Mouse (Mus musculus): Measurements from ENCODE around the gene Pde4dip. TPM values are rescaled to one million over a fixed set of nuclear protein-coding genes. Genes with fewer than 3 reads are reported as not detected.

Gene Pde4dip
- polyA plus RNA-seq, 1 experiment from 2014 or later: 67.6 TPM

GRCm38 (mm10) chr3:97690590-97690989 lies 197.9 kb downstream of the Pde4dip start:
- H3K36me3 ChIP-seq: peaks cover 7% of the 10 kb centered on the region; the same call in 1 of the 2 replicates
- 71% methylated on average over 7 of the region's 7 CpGs for WGBS

GRCm38 (mm10) chr3:97689289-97689688 lies 199.2 kb downstream of the Pde4dip start:
- WGBS: 87% methylated on average over 2 of the region's 2 CpGs
- Histone ChIP-seq H3K36me3 (peaks cover 3% of the 10 kb centered on the region; the same call in 1 of the 2 replicates), H3K4me2 (replicated peaks) (no peak overlapping the region), H3K9me3 (no peaks in the 10 kb centered on the region), H3K4me3 (no peak overlapping the region), H3K9ac (replicated peaks) (no peak overlapping the region), H3K4me1 (no peaks in the 10 kb centered on the region), H3K27ac (replicated peaks) (no peak overlapping the region), H3K27me3 (no peaks in the 10 kb centered on the region)
- no peak for ATAC-seq (replicated peaks)

More at GRCm38 (mm10) chr3:97690590-97690989, 197.9 kb downstream of the Pde4dip start:
- H3K4me1 ChIP-seq: no peaks in the 10 kb centered on the region
- H3K27me3 ChIP-seq: no peaks in the 10 kb centered on the region
- no peak for ATAC-seq (replicated peaks)
- no peak overlapping the region for H3K9ac ChIP-seq (replicated peaks)
- H3K4me3 ChIP-seq: no peak overlapping the region
- H3K27ac ChIP-seq (replicated peaks): no peak overlapping the region
- no peak overlapping the region for H3K4me2 ChIP-seq (replicated peaks)
- no peaks in the 10 kb centered on the region for H3K9me3 ChIP-seq

- 88% methylated on average over 4 of the region's 4 CpGs for WGBS
- H3K9ac ChIP-seq (replicated peaks): no peak overlapping the region
- H3K27me3 ChIP-seq: peaks cover 11% of the 10 kb centered on the region; the same call in 1 of the 2 replicates
- no peak overlapping the region for H3K4me2 ChIP-seq (replicated peaks)
- no peak overlapping the region for H3K27ac ChIP-seq (replicated peaks)
- ATAC-seq (replicated peaks): no peak
- H3K4me1 ChIP-seq: peaks cover 13% of the 10 kb centered on the region
- no peak overlapping the region for H3K4me3 ChIP-seq
- H3K36me3 ChIP-seq: no peaks in the 10 kb centered on the region
- no peaks in the 10 kb centered on the region for H3K9me3 ChIP-seq
Measured at GRCm38 (mm10) chr3:97686372-97687117, 202.0 kb downstream of the Pde4dip start.

- Histone ChIP-seq H3K9ac (replicated peaks) (no peak overlapping the region), H3K27me3 (peaks cover 14% of the 10 kb centered on the region; the same call in 1 of the 2 replicates), H3K27ac (replicated peaks) (no peak overlapping the region), H3K4me1 (peaks cover 23% of the 10 kb centered on the region), H3K9me3 (no peaks in the 10 kb centered on the region), H3K4me3 (0 out of 2 replicates have a peak overlapping the region, but pooled peaks have one; percentile 1), H3K4me2 (replicated peaks) (peak overlapping the region; percentile 3; the same call in 1 of the 2 replicates), H3K36me3 (no peaks in the 10 kb centered on the region)
- no peak for ATAC-seq (replicated peaks)
- WGBS: 6% methylated on average over 16 of the region's 16 CpGs
Measured at GRCm38 (mm10) chr3:97683560-97684195, 204.8 kb downstream of the Pde4dip start.

- H3K4me3 ChIP-seq: no peak overlapping the region
- 22% methylated on average over 5 of the region's 5 CpGs for WGBS
- H3K4me1 ChIP-seq: peaks cover 23% of the 10 kb centered on the region
- no peak for ATAC-seq (replicated peaks)
- no peak overlapping the region for H3K27ac ChIP-seq (replicated peaks)
- H3K27me3 ChIP-seq: peaks cover 14% of the 10 kb centered on the region; the same call in 1 of the 2 replicates
- H3K36me3 ChIP-seq: no peaks in the 10 kb centered on the region
- peak overlapping the region; percentile 47; the same call in 1 of the 2 replicates for H3K4me2 ChIP-seq (replicated peaks)
- H3K9me3 ChIP-seq: no peaks in the 10 kb centered on the region
- no peak overlapping the region for H3K9ac ChIP-seq (replicated peaks)
Measured at GRCm38 (mm10) chr3:97682576-97682975, 205.9 kb downstream of the Pde4dip start.

GRCm38 (mm10) chr3:97682159-97682502 lies 206.4 kb downstream of the Pde4dip start:
- 3% methylated on average over 11 of the region's 11 CpGs for WGBS
- H3K4me1 ChIP-seq: peaks cover 23% of the 10 kb centered on the region
- peaks cover 14% of the 10 kb centered on the region; the same call in 1 of the 2 replicates for H3K27me3 ChIP-seq
- peak overlapping the region; percentile 47 for H3K4me2 ChIP-seq (replicated peaks)
- H3K36me3 ChIP-seq: no peaks in the 10 kb centered on the region
- H3K27ac ChIP-seq (replicated peaks): no peak overlapping the region
- H3K4me3 ChIP-seq: peak overlapping the region; percentile 30
- ATAC-seq (replicated peaks): no peak
- no peaks in the 10 kb centered on the region for H3K9me3 ChIP-seq
- H3K9ac ChIP-seq (replicated peaks): no peak overlapping the region

- under 1% methylated on average over 33 of the region's 33 CpGs for WGBS
- Histone ChIP-seq H3K27ac (replicated peaks) (no peak overlapping the region), H3K4me2 (replicated peaks) (peak overlapping the region; percentile 47), H3K4me3 (peak overlapping the region; percentile 30), H3K36me3 (no peaks in the 10 kb centered on the region), H3K9ac (replicated peaks) (peak overlapping the region; percentile 5), H3K27me3 (peaks cover 14% of the 10 kb centered on the region; the same call in 1 of the 2 replicates), H3K4me1 (peaks cover 23% of the 10 kb centered on the region), H3K9me3 (no peaks in the 10 kb centered on the region)
- peak; percentile 42 for ATAC-seq (replicated peaks)
Measured at GRCm38 (mm10) chr3:97681321-97682158, 207.0 kb downstream of the Pde4dip start.

- peak overlapping the region; percentile 5; the same call in 1 of the 2 replicates for H3K9ac ChIP-seq (replicated peaks)
- under 1% methylated on average over 28 of the region's 28 CpGs for WGBS
- H3K27me3 ChIP-seq: peaks cover 14% of the 10 kb centered on the region; the same call in 1 of the 2 replicates
- H3K27ac ChIP-seq (replicated peaks): no peak overlapping the region
- peaks cover 23% of the 10 kb centered on the region for H3K4me1 ChIP-seq
- peak overlapping the region; percentile 30 for H3K4me3 ChIP-seq
- no peaks in the 10 kb centered on the region for H3K36me3 ChIP-seq
- ATAC-seq (replicated peaks): peak; percentile 87
- H3K9me3 ChIP-seq: no peaks in the 10 kb centered on the region
- H3K4me2 ChIP-seq (replicated peaks): peak overlapping the region; percentile 47
Measured at GRCm38 (mm10) chr3:97680631-97681320, 207.7 kb downstream of the Pde4dip start.

- H3K4me3 ChIP-seq: no peak overlapping the region
- no peak overlapping the region for H3K4me2 ChIP-seq (replicated peaks)
- WGBS: 96% methylated on average over 3 of the region's 3 CpGs
- H3K9me3 ChIP-seq: no peaks in the 10 kb centered on the region
- no peak overlapping the region for H3K27ac ChIP-seq (replicated peaks)
- H3K36me3 ChIP-seq: no peaks in the 10 kb centered on the region
- no peak for ATAC-seq (replicated peaks)
- H3K9ac ChIP-seq (replicated peaks): no peak overlapping the region
- H3K4me1 ChIP-seq: peaks cover 17% of the 10 kb centered on the region
- peaks cover 14% of the 10 kb centered on the region; the same call in 1 of the 2 replicates for H3K27me3 ChIP-seq
Measured at GRCm38 (mm10) chr3:97678416-97678815, 210.1 kb downstream of the Pde4dip start.

GRCm38 (mm10) chr3:97676126-97676525 lies 212.4 kb downstream of the Pde4dip start:
- H3K27me3 ChIP-seq: 0 out of 2 replicates have a peak, but pooled peaks cover 3% of the 10 kb centered on the region
- WGBS: 98% methylated on average over 3 of the region's 3 CpGs
- H3K9me3 ChIP-seq: no peaks in the 10 kb centered on the region
- H3K4me1 ChIP-seq: peaks cover 6% of the 10 kb centered on the region
- no peak overlapping the region for H3K4me3 ChIP-seq
- H3K36me3 ChIP-seq: no peaks in the 10 kb centered on the region
- H3K27ac ChIP-seq (replicated peaks): no peak overlapping the region
- no peak overlapping the region for H3K4me2 ChIP-seq (replicated peaks)
- no peak for ATAC-seq (replicated peaks)
- no peak overlapping the region for H3K9ac ChIP-seq (replicated peaks)

- Histone ChIP-seq H3K4me3 (no peak within 1 kb of the TSS), H3K27ac (replicated peaks) (no peak within 1 kb of the TSS), H3K9me3 (no peaks in the 10 kb centered on the region), H3K4me2 (replicated peaks) (no peak within 1 kb of the TSS), H3K9ac (replicated peaks) (no peak within 1 kb of the TSS), H3K36me3 (peaks cover 9% of the 10 kb centered on the region; the same call in 1 of the 2 replicates), H3K27me3 (no peaks in the 10 kb centered on the region), H3K4me1 (no peaks in the 10 kb centered on the region)
- ATAC-seq (replicated peaks): no peak
- 93% methylated on average over 7 of the region's 7 CpGs for WGBS
Measured at GRCm38 (mm10) chr3:97674644-97675110, 213.8 kb downstream of the Pde4dip start, which contains the start of gene Gm17651. Gene Gm17651, minus strand, starts transcription at chr3:97674694.
